Mouse (Mus musculus): ENCODE measurements around the gene Sult4a1. TPM values are rescaled to one million over a fixed set of nuclear protein-coding genes. Genes with fewer than 3 reads are reported as not detected.
A peak's percentile ranks its signal among the peaks of the same experiment; 100 is the strongest.

Gene Sult4a1
- polyA plus RNA-seq (2012; rRNA removed): 96.9 and 102 TPM in 2 replicates

- DNase-seq (ENCODE audit: low read depth): peak; percentile 82
- TF ChIP-seq CTCF (IDR thresholded peaks at IDR 0.05; ENCODE audit: borderline replicate concordance, extremely low read depth, insufficient read depth, insufficient read length) (no peak), POLR2A (IDR thresholded peaks at IDR 0.05; ENCODE audit: borderline replicate concordance, extremely low read depth, insufficient read depth, insufficient read length, poor library complexity, severe bottlenecking) (0 out of 2 replicates have a peak, but pooled peaks have one; percentile 18)
Observed at GRCm38 (mm10) chr15:84105105-84105923, at the start of gene Sult4a1. Gene Sult4a1 (minus strand): TSS chr15:84105754.

GRCm38 (mm10) chr15:84140929-84141328 is 35.4 kb upstream of the Sult4a1 start:
- TF ChIP-seq CTCF (IDR thresholded peaks at IDR 0.05; ENCODE audit: borderline replicate concordance, extremely low read depth, insufficient read depth, insufficient read length) (no peak), POLR2A (IDR thresholded peaks at IDR 0.05; ENCODE audit: borderline replicate concordance, extremely low read depth, insufficient read depth, insufficient read length, poor library complexity, severe bottlenecking) (no peak)
- peak; percentile 60 for DNase-seq (ENCODE audit: low read depth)

- TF ChIP-seq POLR2A (IDR thresholded peaks at IDR 0.05; ENCODE audit: borderline replicate concordance, extremely low read depth, insufficient read depth, insufficient read length, poor library complexity, severe bottlenecking) (no peak), CTCF (IDR thresholded peaks at IDR 0.05; ENCODE audit: borderline replicate concordance, extremely low read depth, insufficient read depth, insufficient read length) (no peak)
- peak; percentile 53 for DNase-seq (ENCODE audit: low read depth)
Observed at GRCm38 (mm10) chr15:84140109-84140508, 34.6 kb upstream of the Sult4a1 start.

- TF ChIP-seq CTCF (IDR thresholded peaks at IDR 0.05; ENCODE audit: borderline replicate concordance, extremely low read depth, insufficient read depth, insufficient read length) (no peak), POLR2A (IDR thresholded peaks at IDR 0.05; ENCODE audit: borderline replicate concordance, extremely low read depth, insufficient read depth, insufficient read length, poor library complexity, severe bottlenecking) (no peak)
- DNase-seq (ENCODE audit: low read depth): no peak
Observed at GRCm38 (mm10) chr15:84139592-84140005, 34.0 kb upstream of the Sult4a1 start.

GRCm38 (mm10) chr15:84136473-84137415 is 31.2 kb upstream of the Sult4a1 start:
- DNase-seq (ENCODE audit: low read depth): peak; percentile 38
- TF ChIP-seq POLR2A (IDR thresholded peaks at IDR 0.05; ENCODE audit: borderline replicate concordance, extremely low read depth, insufficient read depth, insufficient read length, poor library complexity, severe bottlenecking) (no peak), CTCF (IDR thresholded peaks at IDR 0.05; ENCODE audit: borderline replicate concordance, extremely low read depth, insufficient read depth, insufficient read length) (no peak)

- DNase-seq (ENCODE audit: low read depth): peak; percentile 27
Observed at GRCm38 (mm10) chr15:84135472-84135871, 29.9 kb upstream of the Sult4a1 start.

GRCm38 (mm10) chr15:84133440-84133839 is 27.9 kb upstream of the Sult4a1 start:
- DNase-seq (ENCODE audit: low read depth): no peak
- TF ChIP-seq POLR2A (IDR thresholded peaks at IDR 0.05; ENCODE audit: borderline replicate concordance, extremely low read depth, insufficient read depth, insufficient read length, poor library complexity, severe bottlenecking) (no peak), CTCF (IDR thresholded peaks at IDR 0.05; ENCODE audit: borderline replicate concordance, extremely low read depth, insufficient read depth, insufficient read length) (no peak)

More at GRCm38 (mm10) chr15:84135472-84135871, 29.9 kb upstream of the Sult4a1 start:
- TF ChIP-seq CTCF (IDR thresholded peaks at IDR 0.05; ENCODE audit: borderline replicate concordance, extremely low read depth, insufficient read depth, insufficient read length) (peak; percentile 65; the same call in 1 of the 2 replicates), POLR2A (IDR thresholded peaks at IDR 0.05; ENCODE audit: borderline replicate concordance, extremely low read depth, insufficient read depth, insufficient read length, poor library complexity, severe bottlenecking) (no peak)

GRCm38 (mm10) chr15:84131971-84132370 is 26.4 kb upstream of the Sult4a1 start:
- TF ChIP-seq CTCF (IDR thresholded peaks at IDR 0.05; ENCODE audit: borderline replicate concordance, extremely low read depth, insufficient read depth, insufficient read length): no peak
- no peak for TF ChIP-seq POLR2A (IDR thresholded peaks at IDR 0.05; ENCODE audit: borderline replicate concordance, extremely low read depth, insufficient read depth, insufficient read length, poor library complexity, severe bottlenecking)
- no peak for DNase-seq (ENCODE audit: low read depth)

- peak; percentile 67 for DNase-seq (ENCODE audit: low read depth)
- no peak for TF ChIP-seq POLR2A (IDR thresholded peaks at IDR 0.05; ENCODE audit: borderline replicate concordance, extremely low read depth, insufficient read depth, insufficient read length, poor library complexity, severe bottlenecking)
- TF ChIP-seq CTCF (IDR thresholded peaks at IDR 0.05; ENCODE audit: borderline replicate concordance, extremely low read depth, insufficient read depth, insufficient read length): no peak
Observed at GRCm38 (mm10) chr15:84131096-84131786, 25.7 kb upstream of the Sult4a1 start.

- DNase-seq (ENCODE audit: low read depth): no peak
- TF ChIP-seq CTCF (IDR thresholded peaks at IDR 0.05; ENCODE audit: borderline replicate concordance, extremely low read depth, insufficient read depth, insufficient read length): no peak
Observed at GRCm38 (mm10) chr15:84126871-84127270, 21.3 kb upstream of the Sult4a1 start.

GRCm38 (mm10) chr15:84126447-84126846 is 20.9 kb upstream of the Sult4a1 start:
- TF ChIP-seq CTCF (IDR thresholded peaks at IDR 0.05; ENCODE audit: borderline replicate concordance, extremely low read depth, insufficient read depth, insufficient read length) (no peak), POLR2A (IDR thresholded peaks at IDR 0.05; ENCODE audit: borderline replicate concordance, extremely low read depth, insufficient read depth, insufficient read length, poor library complexity, severe bottlenecking) (no peak)

More at GRCm38 (mm10) chr15:84126447-84126846, 20.9 kb upstream of the Sult4a1 start:
- no peak for DNase-seq (ENCODE audit: low read depth)
